Mouse (Mus musculus) heart, adult 9 months (tissue): ENCODE data around the gene Kif4.

ENCODE experiments used
- DNase-seq, 2 experiments: peaks; one replicate each; pipeline ENCODE4 v3.0.0; 2022; ENCODE audit warnings: low spot score in 2 of 2

The Kif4 gene

GRCm38 (mm10) chrX:100730266-100730665 is 104.7 kb downstream of the Kif4 start:
- no peak for DNase-seq

GRCm38 (mm10) chrX:100734359-100734758 is 108.8 kb downstream of the Kif4 start:
- no peak for DNase-seq

- DNase-seq = peak; percentile 33 to 36
Observed at GRCm38 (mm10) chrX:100738918-100739317, 113.4 kb downstream of the Kif4 start.

GRCm38 (mm10) chrX:100739443-100739842 is 113.9 kb downstream of the Kif4 start:
- DNase-seq = no peak

- peak; percentile 43 to 49 for DNase-seq
Observed at GRCm38 (mm10) chrX:100740785-100741184, 115.2 kb downstream of the Kif4 start.

- peak; percentile 21 to 24 for DNase-seq
Observed at GRCm38 (mm10) chrX:100741940-100742339, 116.4 kb downstream of the Kif4 start.

GRCm38 (mm10) chrX:100765855-100766254 is 140.3 kb downstream of the Kif4 start:
- DNase-seq = no peak

GRCm38 (mm10) chrX:100767181-100767884 is 141.8 kb downstream of the Kif4 start, which contains the start of gene Dlg3:
Gene Dlg3, plus strand, starts transcription at chrX:100767722.
- DNase-seq = no peak

GRCm38 (mm10) chrX:100767885-100768626 is 142.5 kb downstream of the Kif4 start:
- no peak for DNase-seq

- no peak for DNase-seq
Observed at GRCm38 (mm10) chrX:100769281-100769680, 143.7 kb downstream of the Kif4 start.

GRCm38 (mm10) chrX:100774341-100774811 is 148.8 kb downstream of the Kif4 start:
- DNase-seq = peak; percentile 53 to 60

- no peak for DNase-seq
Observed at GRCm38 (mm10) chrX:100775405-100775804, 149.9 kb downstream of the Kif4 start.

- peak; percentile 16 to 38 for DNase-seq
Observed at GRCm38 (mm10) chrX:100776494-100776893, 151.0 kb downstream of the Kif4 start.
